ENCODE assay signal across 21 mouse cellular contexts in genomic region chr9:122036496-122037054, GRCm38 (mm10). TPM values are rescaled to one million over a fixed set of nuclear protein-coding genes. Genes with fewer than 3 reads are reported as not detected.
DNase-seq lines count a peak whose midpoint lies in the region; ATAC-seq and TF ChIP-seq lines count a peak whose summit lies in the region.
"Had no signal": no experiment of that assay in that cellular context is flagged by ENCODE, and none has a peak within 500 bp of the region (broad histone marks: within the 10 kb centered on the region; RNA-seq: fewer than 3 reads in every experiment).

No protein-coding gene starts in this region.

- no peak for TF ChIP-seq POLR2A in brain, embryonic 14.5 days (IDR thresholded peaks at IDR 0.05; ENCODE audit: borderline replicate concordance, extremely low read depth, insufficient read depth, insufficient read length, poor library complexity, severe bottlenecking)

- 62% methylated on average over 4 of the region's 4 CpGs for WGBS in forebrain, embryonic 13.5 days
- WGBS in forebrain, embryonic 11.5 days = 67% methylated on average over 4 of the region's 4 CpGs
- 26% methylated on average over 4 of the region's 4 CpGs for WGBS in hindbrain, embryonic 14.5 days
- WGBS in midbrain, embryonic 14.5 days = 18% methylated on average over 4 of the region's 4 CpGs

- H3K27me3 ChIP-seq in forebrain, embryonic 13.5 days = no peaks in the 10 kb centered on the region
- H3K27me3 ChIP-seq in forebrain, embryonic 11.5 days (ENCODE audit: control insufficient read depth, insufficient read depth, low read length) = no peaks in the 10 kb centered on the region
- no peaks in the 10 kb centered on the region for H3K27me3 ChIP-seq in hindbrain, embryonic 14.5 days (ENCODE audit: control insufficient read depth, insufficient read depth, low read length)
- H3K27me3 ChIP-seq in midbrain, embryonic 14.5 days (ENCODE audit: control insufficient read depth, insufficient read depth, low read length) = no peaks in the 10 kb centered on the region
- H3K27me3 ChIP-seq: heart, embryonic 13.5 days; neural tube, embryonic 15.5 days; Patski had no signal

- ATAC-seq in forebrain, embryonic 13.5 days = peak; percentile 59; the same call in 1 of the 2 replicates
- ATAC-seq in forebrain, embryonic 11.5 days (replicated peaks; ENCODE audit: low FRiP score) = no peak
- ATAC-seq in hindbrain, embryonic 14.5 days (ENCODE audit: low FRiP score) = no peak; the same call in 1 of the 2 replicates
- ATAC-seq in midbrain, embryonic 14.5 days (ENCODE audit: low FRiP score, low TSS enrichment) = no peak
- ATAC-seq: inflammation-experienced regulatory T-cells, adult 6 months; Patski had no signal

- H3K9me3 ChIP-seq in forebrain, embryonic 13.5 days (replicated peaks) = no peaks in the 10 kb centered on the region
- no peaks in the 10 kb centered on the region for H3K9me3 ChIP-seq in forebrain, embryonic 11.5 days (ENCODE audit: control insufficient read depth, low read length)
- H3K9me3 ChIP-seq in hindbrain, embryonic 14.5 days (ENCODE audit: control insufficient read depth, low read length) = no peaks in the 10 kb centered on the region
- no peaks in the 10 kb centered on the region for H3K9me3 ChIP-seq in midbrain, embryonic 14.5 days (ENCODE audit: control insufficient read depth, low read length)
- H3K9me3 ChIP-seq: G1E; heart, embryonic 13.5 days; neural tube, embryonic 15.5 days had no signal

- H3K9ac ChIP-seq in forebrain, embryonic 13.5 days = no peak overlapping the region
- H3K9ac ChIP-seq in forebrain, embryonic 11.5 days (ENCODE audit: low read length) = no peak overlapping the region
- H3K9ac ChIP-seq in hindbrain, embryonic 14.5 days = no peak overlapping the region
- no peak overlapping the region for H3K9ac ChIP-seq in midbrain, embryonic 14.5 days (replicated peaks; ENCODE audit: low read length)
- H3K9ac ChIP-seq: heart, embryonic 13.5 days; neural tube, embryonic 15.5 days had no signal

- peaks cover 17% of the 10 kb centered on the region for H3K4me1 ChIP-seq in forebrain, embryonic 13.5 days
- H3K4me1 ChIP-seq in forebrain, embryonic 11.5 days (replicated peaks; ENCODE audit: control insufficient read depth, insufficient read depth, low read length) = peaks cover 3% of the 10 kb centered on the region
- H3K4me1 ChIP-seq in hindbrain, embryonic 14.5 days (replicated peaks; ENCODE audit: control insufficient read depth, insufficient read depth, low read length) = peaks cover 15% of the 10 kb centered on the region
- peaks cover 15% of the 10 kb centered on the region for H3K4me1 ChIP-seq in midbrain, embryonic 14.5 days (ENCODE audit: control insufficient read depth, insufficient read depth, low read length)

- H3K4me2 ChIP-seq in forebrain, embryonic 13.5 days = no peak overlapping the region
- H3K4me2 ChIP-seq in forebrain, embryonic 11.5 days (ENCODE audit: low read depth, low read length, severe bottlenecking) = no peak overlapping the region
- H3K4me2 ChIP-seq in hindbrain, embryonic 14.5 days (replicated peaks) = no peak overlapping the region
- H3K4me2 ChIP-seq in midbrain, embryonic 14.5 days (ENCODE audit: low read length) = no peak overlapping the region
- H3K4me2 ChIP-seq: heart, embryonic 13.5 days; neural tube, embryonic 15.5 days had no signal

- DNase-seq in forebrain, embryonic 11.5 days (ENCODE audit: low spot score) = no peak
- peak; percentile 73 for DNase-seq in brain, embryonic 14.5 days (ENCODE audit: low read depth)
- no peak for DNase-seq in hindbrain, embryonic 14.5 days (ENCODE audit: low spot score)
- peak; percentile 64 for DNase-seq in midbrain, embryonic 14.5 days
- DNase-seq in spleen, adult 12 weeks (ENCODE audit: low spot score) = no peak
- no peak for DNase-seq in layer of hippocampus, adult 8-10 months (ENCODE audit: low spot score in 2 of 2)
- no peak for DNase-seq in yolk sac, embryonic 10.5 days (ENCODE audit: low spot score)
- DNase-seq: cerebellum, adult 18-20 months; embryo, embryonic 11 days; gastrocnemius, postnatal 14 days; heart, adult 18-20 months; kidney, adult 18-20 months; right cerebral cortex, adult 18-20 months; thymus, adult 18-20 months; thymus, postnatal 36 days had no signal

- no peak for TF ChIP-seq CTCF in brain, embryonic 14.5 days (IDR thresholded peaks at IDR 0.05; ENCODE audit: borderline replicate concordance, extremely low read depth, insufficient read depth, insufficient read length)

- no peak overlapping the region for H3K4me3 ChIP-seq in forebrain, embryonic 13.5 days
- no peak overlapping the region for H3K4me3 ChIP-seq in forebrain, embryonic 11.5 days (ENCODE audit: low read depth, low read length)
- no peak overlapping the region for H3K4me3 ChIP-seq in hindbrain, embryonic 14.5 days (replicated peaks; ENCODE audit: low read length)
- no peak overlapping the region for H3K4me3 ChIP-seq in midbrain, embryonic 14.5 days (replicated peaks; ENCODE audit: low read depth, low read length)
- H3K4me3 ChIP-seq: heart, embryonic 13.5 days; neural tube, embryonic 15.5 days had no signal

- H3K36me3 ChIP-seq in forebrain, embryonic 13.5 days (ENCODE audit: poor library complexity, severe bottlenecking) = no peaks in the 10 kb centered on the region
- H3K36me3 ChIP-seq in forebrain, embryonic 11.5 days (ENCODE audit: control insufficient read depth, insufficient read depth, low read length) = no peaks in the 10 kb centered on the region
- no peaks in the 10 kb centered on the region for H3K36me3 ChIP-seq in hindbrain, embryonic 14.5 days (replicated peaks; ENCODE audit: control insufficient read depth, insufficient read depth)
- H3K36me3 ChIP-seq in midbrain, embryonic 14.5 days (ENCODE audit: control insufficient read depth, insufficient read depth, low read length) = no peaks in the 10 kb centered on the region
- H3K36me3 ChIP-seq: G1E; heart, embryonic 13.5 days; neural tube, embryonic 15.5 days had no signal

- H3K27ac ChIP-seq in forebrain, embryonic 13.5 days = peak overlapping the region; percentile 59
- H3K27ac ChIP-seq in forebrain, embryonic 11.5 days (ENCODE audit: low read depth, low read length) = no peak overlapping the region
- H3K27ac ChIP-seq in hindbrain, embryonic 14.5 days = peak overlapping the region; percentile 21; the same call in 1 of the 2 replicates
- H3K27ac ChIP-seq in midbrain, embryonic 14.5 days (replicated peaks; ENCODE audit: low read depth, low read length) = peak overlapping the region; percentile 49; the same call in 1 of the 2 replicates
- H3K27ac ChIP-seq: heart, embryonic 13.5 days; neural tube, embryonic 15.5 days had no signal

RNA-seq across cellular contexts. Expression of gene Pomgnt2, which starts 39.7 kb away (rescaled TPM):
- polyA plus RNA-seq in forebrain, embryonic 13.5 days (2015; fragmentation: Nextera tagmentation; extraction: Ambion mirVana) = 16.7 and 17.3 TPM in 2 replicates
- 12.9 and 14.6 TPM in 2 replicates for polyA plus RNA-seq in forebrain, embryonic 11.5 days (2014; fragmentation: Nextera tagmentation; extraction: Ambion mirVana)
- polyA plus RNA-seq in brain, embryonic 14.5 days (2012; rRNA removed) = 30.2 and 31.9 TPM in 2 replicates
- polyA plus RNA-seq in hindbrain, embryonic 14.5 days (2014; fragmentation: Nextera tagmentation; extraction: Ambion mirVana) = 28.6 and 29.4 TPM in 2 replicates
- polyA plus RNA-seq in midbrain, embryonic 14.5 days (2014; fragmentation: Nextera tagmentation; extraction: Ambion mirVana) = 22.4 and 23.0 TPM in 2 replicates
- 10 to 100 TPM; 37.2 to 46.1 (median 43.4) TPM for total RNA-seq in layer of hippocampus, adult 8-10 months (2022)
- polyA plus RNA-seq: G1E had no signal

Comparison
In these comparisons a context has a peak if more than half of its experiments do, and no peak if none do; other contexts are left out.
1. DNase-seq: peak in brain, embryonic 14.5 days (single experiment) and midbrain, embryonic 14.5 days (single experiment); none in forebrain, embryonic 11.5 days (single experiment), hindbrain, embryonic 14.5 days (single experiment), spleen, adult 12 weeks (single experiment), layer of hippocampus, adult 8-10 months (0 of 2) and yolk sac, embryonic 10.5 days (single experiment).